Mouse (Mus musculus) activated CD4-positive, CD25-positive, alpha-beta regulatory T cell, adult 4 months (primary cell): ENCODE data around the gene Fbxl17. TPM values are rescaled to one million over a fixed set of nuclear protein-coding genes. Genes with fewer than 3 reads are reported as not detected.
A peak's percentile ranks its signal among the peaks of the same experiment; 100 is the strongest.

ENCODE experiments used
- ATAC-seq: one replicate; pipeline ENCODE4 v1.8.0; 2017
- polyA plus RNA-seq, 2 experiments: library from polyadenylated mRNA; unstranded; fragments of 100-300 nt; shearing (Covaris generic); gene quantifications; one replicate each; pipeline ENCODE4 v1.2.1; 2017

Gene Fbxl17
- polyA plus RNA-seq, 2 experiments from 2014 or later, result 5.1 to 10.1 TPM

DNA sequence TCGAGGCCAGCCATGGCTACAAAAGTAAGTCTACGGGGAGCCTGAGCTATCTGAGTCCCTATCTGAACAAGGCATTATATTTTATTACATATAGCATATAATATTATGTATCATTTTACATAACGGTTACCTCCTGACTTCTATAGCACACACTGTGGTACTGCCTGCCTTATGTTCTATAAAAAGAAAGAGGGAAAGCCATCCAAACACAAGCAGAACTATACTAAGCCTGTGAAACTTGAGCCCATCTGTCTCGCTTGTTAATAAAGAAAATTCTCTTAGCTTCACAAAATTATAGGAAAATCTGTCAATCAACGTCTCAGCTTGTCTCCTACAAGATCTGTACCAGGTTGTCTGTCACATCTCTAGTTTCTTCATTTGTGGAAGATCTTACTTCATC, 173.6 kb downstream of the Fbxl17 start:
- ATAC-seq, result no peak

DNA sequence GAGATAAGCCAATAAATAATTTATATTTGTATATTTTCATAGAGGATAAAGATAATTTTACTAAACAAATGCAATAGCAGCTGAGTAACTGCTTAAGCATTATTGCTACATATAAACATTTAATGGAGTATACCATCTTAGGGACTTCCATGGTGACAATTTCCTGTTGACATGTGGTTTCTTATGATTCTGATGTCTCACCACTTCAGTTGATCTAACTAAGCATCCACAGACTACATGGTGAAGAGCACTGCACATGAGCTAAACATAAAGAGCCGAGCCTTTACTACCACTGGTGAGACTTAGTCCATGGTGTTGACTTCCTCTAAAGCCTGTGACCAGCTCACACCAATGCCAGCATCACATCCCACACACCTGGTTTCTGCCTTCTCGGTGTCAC, 175.1 kb downstream of the Fbxl17 start:
- peak; percentile 67 for ATAC-seq

DNA sequence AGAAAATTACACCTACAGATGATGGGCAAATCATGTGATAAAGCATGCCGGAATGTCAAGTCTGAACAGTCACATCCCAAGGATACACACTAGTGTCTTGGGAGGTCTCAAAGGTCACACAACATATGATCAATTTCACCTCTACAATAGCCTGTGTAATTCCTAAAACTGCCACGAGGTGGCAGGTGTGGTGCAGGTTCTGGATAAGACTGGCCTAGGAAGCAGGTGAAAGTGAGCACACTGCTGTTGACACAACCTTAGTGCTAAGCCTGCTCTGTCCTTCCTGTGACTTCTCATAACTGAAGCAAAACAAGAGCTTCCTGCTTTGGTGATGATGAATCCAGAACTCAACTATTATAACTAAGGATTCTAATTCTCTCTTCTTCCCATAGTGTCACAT, 175.8 kb downstream of the Fbxl17 start:
- peak; percentile 95 for ATAC-seq

DNA sequence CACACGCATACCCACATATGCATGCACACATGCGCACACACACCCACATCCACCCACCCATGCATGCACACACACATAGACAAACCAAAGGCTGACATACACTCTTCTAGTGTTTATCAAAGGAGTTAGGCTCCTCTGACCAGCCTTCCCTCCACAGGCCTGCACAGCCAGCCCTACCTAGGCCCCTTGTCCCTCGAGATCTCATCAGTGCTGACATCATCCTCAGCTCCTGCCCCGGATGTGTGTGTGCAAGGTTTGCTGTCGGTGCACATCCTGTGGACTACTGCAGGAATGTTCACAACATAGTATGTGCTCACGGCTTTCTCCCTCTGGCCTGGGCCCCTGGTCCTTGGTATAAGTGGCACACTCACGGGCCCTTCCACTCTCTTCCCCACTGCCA, 177.0 kb downstream of the Fbxl17 start:
- no peak for ATAC-seq

DNA sequence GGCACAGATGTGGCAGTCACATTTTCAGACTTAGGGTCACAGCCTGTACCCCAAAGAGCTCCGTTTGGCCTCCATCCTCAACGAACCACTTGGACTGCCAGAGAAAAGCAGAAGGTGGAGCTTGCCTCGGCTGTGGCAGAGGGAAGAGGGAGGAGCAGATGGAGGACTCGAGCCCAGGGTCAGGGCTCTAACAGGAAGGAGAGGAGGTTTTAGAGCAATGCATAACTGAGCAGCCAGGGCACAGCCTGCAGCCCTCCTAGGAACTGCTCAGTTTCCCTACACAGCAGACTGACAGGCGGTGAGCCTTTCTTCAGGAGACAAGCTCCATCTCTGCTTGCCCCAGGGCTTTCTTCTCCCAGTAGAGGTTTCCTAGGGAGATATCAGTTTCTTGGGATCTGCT, 178.5 kb downstream of the Fbxl17 start:
- ATAC-seq, result no peak

DNA sequence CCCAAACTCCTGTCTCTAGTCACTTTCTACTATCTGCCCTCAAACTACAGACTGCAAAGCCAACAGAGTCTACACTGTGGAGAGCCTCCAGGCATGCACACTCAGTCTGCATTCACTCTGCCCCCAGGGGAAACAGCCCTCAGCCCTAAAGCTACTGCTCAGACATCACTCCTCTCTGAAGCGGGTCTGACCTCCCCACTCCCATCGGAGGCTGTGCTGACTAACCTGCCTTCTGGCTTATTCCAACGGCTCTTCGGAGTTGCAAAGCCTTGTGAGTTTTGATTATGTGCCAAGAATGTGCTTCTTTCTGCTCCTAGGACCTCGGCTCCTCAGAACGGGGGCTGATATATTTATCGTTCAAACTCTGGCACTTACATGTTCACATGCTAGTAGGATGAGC, 182.3 kb downstream of the Fbxl17 start:
- no peak for ATAC-seq

DNA sequence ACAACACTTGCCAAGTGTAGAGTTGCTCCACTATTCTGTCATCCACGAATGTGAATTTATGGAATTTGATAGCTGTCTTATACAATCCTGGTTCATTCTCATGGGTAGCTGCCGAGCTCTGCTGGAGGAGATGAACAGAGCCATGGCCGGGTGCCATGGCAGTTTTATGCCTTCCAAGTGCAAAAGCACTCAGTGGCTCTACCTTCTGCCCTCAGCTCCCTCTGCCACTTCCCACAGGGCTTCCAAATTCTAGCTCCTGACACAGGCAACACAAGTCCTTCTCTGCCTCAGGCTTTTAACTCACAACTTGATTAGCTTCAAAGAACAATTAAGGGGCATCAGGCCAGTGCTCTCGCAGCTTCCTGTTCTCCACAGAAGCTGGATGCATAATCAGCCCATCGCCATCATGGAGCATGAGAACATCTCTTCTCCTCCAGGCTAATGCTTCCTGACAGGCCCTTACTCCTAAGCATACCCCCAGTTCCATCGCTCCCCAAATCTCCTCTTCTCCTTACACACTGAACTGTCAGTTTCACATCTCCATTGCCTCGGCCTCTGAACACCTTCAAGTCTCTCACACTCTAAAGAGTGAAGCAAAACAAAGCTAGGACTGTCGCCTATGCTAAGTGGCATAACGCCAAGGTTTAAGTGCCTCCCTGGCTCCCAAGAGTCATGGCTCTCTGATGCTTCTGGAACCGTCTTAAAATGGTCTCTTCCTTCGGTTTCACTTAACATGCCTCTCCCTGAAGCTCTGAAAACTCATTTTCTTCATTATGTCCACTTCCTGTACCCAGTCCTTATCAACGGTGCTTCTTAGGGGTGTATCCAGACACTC, 184.0 kb downstream of the Fbxl17 start:
- no peak for ATAC-seq

DNA sequence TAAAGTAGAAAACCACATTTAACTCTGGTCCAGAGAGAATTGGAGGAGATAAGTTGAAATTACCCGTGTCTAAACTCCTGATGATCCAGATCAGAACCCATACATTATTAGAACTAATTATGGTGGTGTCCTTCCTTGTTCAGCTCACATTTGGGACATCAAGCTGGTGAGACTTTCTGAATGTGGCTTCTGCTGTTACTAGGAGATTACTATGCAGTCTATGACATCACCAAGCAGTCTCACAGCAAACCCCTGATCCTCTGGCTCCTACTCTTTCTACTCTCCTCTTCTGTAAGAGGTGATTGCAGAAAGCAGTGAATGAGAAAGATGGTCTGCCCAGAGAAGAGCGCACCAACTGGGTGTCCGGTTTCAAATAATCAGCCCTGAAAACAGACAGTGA, 187.0 kb downstream of the Fbxl17 start:
- no peak for ATAC-seq

DNA sequence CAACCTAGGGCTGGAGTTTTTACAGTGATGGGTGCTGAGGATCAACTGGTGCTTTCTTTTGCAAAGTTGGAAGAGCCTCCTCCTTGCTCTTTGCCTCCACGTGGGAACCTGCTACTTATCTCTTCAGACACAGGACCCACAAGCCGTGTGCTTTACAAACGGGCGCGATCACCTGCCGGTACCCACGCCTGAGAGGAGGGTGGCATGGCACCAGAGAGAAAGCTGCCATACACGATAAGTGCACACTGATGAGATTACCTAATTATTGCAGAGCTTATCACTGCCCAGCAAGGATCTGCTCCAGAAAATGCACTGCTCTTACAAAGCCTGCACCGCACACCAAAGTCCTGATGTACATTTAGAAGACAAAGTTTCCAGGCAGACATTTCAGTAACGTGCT, 187.5 kb downstream of the Fbxl17 start:
- no peak for ATAC-seq

DNA sequence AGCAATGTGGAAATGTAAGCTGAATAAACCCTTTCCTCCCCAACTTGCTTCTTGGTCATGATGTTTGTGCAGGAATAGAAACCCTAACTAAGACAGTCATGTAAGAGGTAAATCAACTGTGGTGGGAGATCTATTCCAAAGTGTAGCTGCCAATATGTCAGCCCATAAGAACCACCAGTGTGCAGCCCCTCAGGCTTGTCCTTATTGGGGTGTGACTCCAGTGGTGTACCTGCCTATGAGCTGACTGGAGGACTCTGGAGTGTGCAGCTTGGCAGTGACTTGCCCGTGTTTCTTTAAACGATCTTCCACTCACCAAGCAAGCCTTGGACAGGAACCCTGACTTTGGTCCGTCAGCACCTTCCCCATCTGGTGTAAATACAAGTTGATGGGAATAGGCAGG, 188.2 kb downstream of the Fbxl17 start:
- ATAC-seq, result no peak

DNA sequence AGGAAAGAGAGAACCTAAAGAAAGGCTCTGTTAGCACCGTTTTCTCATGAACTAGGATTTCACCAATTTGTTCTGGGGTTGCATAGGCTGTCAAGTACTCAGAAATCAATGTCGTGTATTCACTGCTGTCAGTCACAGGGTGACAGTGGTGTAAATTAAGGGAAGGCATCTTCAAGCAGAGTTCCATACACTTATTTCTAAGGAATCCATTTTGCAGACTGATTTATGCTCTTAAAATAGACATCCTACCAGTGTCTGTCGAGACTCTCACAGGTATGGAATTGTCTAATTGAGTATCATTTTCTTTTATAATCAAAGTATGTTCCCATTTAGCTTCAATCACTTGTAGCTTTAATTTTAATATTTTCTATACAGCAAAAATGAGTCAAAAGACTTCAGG, 189.8 kb downstream of the Fbxl17 start:
- ATAC-seq, result no peak

DNA sequence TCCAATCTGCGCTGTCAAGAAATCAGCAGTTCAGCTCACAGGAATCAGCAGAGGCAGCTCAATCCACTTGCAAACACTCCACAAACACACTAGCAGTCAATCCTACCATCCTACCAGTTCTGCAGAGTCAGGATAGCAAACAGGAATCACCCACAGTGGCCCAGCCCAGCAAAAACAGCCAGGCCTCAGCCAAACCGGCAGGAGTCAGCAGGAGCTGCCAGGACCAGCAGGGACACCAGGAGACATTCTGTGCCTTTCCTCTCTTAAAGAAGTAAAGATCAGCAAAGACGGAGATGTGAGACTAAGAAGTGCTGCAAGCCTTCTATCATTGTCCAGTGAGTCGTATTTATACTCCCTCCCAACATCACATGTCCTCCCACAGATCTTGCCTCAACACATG, 196.0 kb downstream of the Fbxl17 start:
- ATAC-seq, result no peak

DNA sequence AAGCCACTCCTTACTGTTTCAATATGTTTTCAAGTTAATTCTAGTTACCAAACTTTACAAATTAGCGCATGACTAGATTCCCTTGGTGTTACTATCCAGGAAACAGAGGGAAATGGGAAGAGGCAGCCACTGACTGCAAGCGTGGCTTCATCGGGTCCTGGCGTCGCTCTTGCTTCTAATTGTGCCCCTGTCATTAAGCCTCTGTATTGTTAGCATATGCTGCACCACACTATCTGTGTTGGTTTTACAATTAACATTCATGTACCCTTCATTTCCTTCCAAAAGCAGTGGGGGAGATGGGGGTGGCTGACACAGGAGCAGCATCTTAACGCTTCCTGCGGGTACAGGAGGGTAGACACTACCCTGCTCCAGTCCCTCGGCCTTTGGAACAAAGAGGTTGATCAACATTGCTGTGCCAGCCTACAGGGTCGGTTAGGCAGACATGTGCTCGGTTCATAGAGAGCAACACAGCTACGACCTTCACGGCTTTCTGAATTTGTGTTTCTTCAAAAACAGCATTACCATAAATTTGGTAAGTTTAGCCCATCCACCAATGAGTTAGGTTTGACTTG, 197.9 kb downstream of the Fbxl17 start:
- ATAC-seq, result no peak

DNA sequence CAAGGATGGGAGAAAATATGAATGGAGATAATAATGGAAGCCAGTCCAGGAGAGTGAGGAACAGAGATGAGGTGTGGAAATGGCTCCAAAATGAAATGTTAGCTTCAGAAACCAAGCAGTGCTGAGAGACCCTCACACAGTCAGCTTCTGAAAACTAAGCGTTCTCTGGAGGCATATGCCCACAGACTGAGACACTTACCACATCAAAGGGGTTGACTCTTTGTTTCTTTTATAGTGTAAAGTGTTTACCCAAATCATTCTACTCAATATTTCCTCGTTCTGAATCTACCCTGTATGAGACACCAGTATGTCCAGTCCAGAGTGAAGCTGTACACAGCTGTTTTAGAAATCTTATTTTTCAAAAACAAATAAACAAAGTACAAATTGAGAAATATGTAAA, 204.3 kb downstream of the Fbxl17 start:
- peak; percentile 49 for ATAC-seq

DNA sequence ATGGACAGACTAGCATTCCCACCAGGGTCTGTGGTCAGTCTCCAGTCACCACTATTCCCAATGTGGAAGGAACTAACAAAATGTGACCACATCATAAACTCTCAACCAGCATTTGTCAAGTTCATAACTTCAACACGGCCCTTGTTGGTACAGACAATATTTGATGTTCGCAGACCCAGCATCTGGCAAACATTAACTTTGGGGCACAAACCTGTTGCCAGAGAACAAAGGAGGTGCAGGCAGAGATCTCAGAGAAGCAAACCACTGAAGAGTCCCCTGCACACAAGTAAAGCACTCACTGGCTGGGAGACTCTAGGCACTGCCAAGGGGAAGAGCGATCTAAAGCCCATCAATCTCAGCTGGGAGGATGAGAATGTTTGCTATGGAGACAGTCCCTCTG, 204.9 kb downstream of the Fbxl17 start:
- no peak for ATAC-seq

DNA sequence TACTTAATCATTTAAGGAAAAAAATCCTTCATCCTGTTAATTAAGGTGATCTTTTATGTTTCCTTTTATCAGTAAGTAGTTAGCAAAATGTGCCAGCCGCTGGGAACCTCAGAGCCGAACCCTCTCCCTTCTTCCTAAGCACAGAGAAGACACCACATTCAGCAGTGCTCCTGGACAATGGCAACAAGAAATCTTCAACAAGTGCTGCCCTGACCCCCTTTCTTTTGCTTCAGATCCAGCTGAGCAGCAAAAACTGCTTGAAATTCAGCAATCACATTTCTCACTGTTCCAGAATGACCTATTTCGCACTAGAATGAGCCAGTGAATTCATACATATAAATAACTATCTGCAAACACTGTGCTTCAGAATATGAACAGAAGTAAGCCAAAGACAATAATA, 205.8 kb downstream of the Fbxl17 start:
- ATAC-seq, result no peak

DNA sequence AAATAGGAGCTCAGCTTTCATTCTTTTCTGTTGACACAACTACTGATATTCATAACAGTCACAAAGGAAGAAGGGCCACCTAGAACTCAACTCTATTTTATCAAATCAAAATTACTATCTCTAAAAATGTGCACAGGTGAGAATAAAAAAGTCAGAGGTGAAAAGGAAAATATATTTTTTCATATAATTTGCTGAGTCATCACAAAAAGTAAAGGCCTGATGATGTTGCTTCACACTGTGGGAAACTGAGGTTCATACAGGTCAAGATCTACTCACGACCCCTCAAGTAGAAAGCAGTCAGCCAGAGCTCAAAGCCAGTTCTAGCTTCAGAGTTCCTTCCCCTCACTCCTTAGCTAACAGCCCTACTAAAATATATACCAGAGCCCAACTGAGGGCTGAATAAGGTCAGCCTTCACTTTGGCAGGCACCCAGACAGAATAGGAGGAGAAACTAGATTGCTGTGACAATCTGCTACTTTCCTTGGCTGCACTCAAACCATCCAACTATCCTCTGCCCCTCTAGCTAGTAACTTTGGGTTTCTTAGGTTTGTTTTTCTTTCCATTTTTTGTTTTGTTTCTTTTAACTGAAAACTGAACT, 210.4 kb downstream of the Fbxl17 start:
- no peak for ATAC-seq

DNA sequence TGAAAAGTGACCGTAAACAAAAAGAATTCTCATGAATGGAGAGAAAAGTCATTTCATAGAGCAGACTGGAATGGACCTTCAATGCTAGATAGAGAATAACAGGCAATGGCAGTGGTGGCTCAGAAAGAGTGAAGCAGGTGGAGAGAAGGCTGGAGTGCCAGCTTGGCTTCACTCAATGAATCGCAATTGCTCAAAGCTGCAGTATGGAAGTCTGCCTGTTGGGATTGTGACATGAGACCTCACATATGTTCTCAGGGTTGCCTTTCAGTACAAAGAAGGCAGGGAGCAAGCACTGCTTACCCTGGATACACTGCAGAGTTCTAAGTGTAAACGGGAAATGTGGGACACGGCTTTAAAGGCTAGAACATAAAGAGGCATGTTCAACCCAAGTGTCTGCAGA, 211.0 kb downstream of the Fbxl17 start:
- ATAC-seq, result no peak

DNA sequence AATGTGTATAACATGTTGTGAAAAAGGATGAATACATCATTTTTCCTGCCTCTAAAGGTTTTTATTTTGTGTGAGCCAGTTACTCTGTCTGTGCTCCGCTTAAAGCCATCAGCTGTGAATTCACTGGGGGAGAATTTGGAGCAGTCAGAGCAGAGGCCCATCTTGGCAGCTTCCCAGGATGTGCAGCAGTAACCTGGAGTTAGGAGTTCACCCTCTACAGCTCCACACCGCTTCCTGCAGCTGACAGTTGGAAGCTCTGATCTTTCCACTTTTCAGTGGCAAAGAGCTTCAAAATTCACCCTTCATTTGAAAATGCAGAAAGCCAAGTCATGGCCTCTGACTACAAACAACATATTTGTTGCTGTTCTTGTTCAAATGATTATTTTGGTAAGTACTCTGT, 212.4 kb downstream of the Fbxl17 start:
- no peak for ATAC-seq

DNA sequence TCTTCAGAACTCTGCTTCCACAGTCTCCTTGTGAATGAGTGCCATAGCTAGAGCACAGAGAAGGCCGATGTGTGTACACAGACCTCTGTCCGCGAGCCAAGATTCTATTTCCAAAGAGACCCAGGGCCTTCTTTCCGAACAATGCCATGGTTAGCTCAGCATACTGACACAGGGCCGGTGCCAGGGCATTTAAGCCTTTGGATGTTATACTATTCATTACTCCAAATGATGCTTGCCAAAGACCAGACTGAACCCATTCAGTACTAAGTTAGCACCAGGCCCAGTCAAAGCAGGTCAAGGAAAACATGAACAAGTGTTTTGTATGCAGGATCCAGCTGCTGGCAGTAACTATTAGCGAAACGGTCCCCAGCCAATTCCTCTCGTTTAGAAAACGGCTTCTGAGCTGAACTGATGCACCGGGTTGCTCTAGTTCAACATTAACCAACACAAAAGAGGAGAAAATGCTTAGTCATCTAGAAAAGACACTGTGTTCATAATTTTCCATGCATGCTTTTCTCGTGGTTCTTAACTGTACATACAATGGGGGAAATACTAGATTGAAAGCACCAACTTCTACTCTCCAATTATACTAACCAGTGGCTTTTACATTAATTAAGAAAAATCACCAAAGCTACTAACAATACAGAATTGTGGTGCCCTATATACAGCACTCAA, 214.4 kb downstream of the Fbxl17 start:
- no peak for ATAC-seq

DNA sequence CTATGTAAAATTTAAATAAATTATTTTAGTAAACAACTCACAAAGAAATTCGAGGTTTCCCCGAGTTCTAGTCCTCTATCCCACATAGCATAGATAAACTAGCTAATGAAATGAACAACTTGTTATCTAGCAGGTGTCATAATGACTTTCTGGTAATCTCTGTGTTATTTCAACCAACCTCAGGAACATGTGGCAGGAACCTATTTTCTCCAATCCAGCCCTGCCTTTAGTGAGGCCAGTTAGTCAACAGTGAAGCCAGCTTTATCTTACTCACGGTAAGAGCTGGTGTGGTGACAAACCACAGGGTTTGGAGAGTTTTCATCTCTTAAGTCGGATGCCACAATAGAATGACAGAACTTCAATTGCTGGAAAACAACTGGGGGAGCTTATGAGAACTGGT, 215.7 kb downstream of the Fbxl17 start:
- no peak for ATAC-seq

DNA sequence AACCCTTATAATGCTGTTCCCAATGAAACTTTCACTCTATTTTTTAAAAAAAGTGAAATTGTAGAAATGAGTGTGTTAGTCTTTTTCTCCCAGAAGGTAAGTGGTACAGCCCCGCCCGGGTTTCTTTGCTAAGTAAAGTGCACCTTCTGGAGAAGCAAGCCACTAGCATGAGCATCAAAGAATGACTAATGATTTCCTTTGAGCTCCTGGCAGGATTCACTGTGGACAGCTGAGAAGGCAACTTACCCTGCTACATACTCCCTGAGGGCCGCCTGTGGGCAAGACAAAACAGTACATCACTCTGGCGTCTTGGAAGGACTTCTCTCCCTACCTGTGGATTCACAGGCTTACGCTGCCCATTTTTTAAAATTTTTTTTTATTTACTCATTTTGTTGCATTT, 217.8 kb downstream of the Fbxl17 start:
- no peak for ATAC-seq

DNA sequence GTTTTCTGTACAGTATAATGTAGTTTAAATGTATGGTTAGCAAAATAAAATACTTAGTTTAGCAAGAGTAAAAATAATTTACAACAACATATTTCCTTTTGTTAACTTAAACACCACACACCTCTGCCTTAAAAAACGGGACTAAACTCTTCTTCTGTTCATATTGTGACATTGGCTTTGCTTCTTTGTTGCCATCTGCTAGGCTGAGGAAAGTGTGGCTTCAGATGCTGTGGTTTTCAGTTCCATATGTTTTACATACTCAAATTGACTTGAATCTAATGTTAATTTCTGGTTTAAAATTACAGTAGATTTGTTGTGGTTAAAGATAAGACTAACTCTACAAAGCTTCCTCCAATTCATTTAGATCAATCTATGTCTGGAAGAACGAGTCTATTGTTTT, 218.8 kb downstream of the Fbxl17 start:
- ATAC-seq, result no peak

DNA sequence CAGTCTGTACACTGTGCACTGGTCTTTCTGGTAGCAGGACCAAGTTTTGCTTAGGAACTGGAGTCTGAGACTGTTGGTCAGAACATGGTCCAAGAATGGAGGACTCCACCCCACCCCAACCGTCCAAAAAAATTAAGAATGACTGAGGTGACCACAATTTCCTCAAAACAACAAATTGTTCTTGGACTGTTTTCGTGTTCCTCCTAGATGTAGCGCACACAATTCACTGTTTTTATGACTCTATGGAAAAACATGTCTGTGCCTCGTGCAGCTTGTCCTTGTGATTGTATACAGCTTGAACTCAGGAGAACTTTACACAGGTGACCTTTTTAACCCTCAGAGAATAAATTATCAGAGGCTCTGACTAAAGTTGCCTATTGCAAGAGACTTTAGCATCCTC, 220.7 kb downstream of the Fbxl17 start:
- no peak for ATAC-seq
